Mouse (Mus musculus): Measurements from ENCODE around the gene Opn4.
A peak's percentile ranks its signal among the peaks of the same experiment; 100 is the strongest.

Opn4 gene

DNA sequence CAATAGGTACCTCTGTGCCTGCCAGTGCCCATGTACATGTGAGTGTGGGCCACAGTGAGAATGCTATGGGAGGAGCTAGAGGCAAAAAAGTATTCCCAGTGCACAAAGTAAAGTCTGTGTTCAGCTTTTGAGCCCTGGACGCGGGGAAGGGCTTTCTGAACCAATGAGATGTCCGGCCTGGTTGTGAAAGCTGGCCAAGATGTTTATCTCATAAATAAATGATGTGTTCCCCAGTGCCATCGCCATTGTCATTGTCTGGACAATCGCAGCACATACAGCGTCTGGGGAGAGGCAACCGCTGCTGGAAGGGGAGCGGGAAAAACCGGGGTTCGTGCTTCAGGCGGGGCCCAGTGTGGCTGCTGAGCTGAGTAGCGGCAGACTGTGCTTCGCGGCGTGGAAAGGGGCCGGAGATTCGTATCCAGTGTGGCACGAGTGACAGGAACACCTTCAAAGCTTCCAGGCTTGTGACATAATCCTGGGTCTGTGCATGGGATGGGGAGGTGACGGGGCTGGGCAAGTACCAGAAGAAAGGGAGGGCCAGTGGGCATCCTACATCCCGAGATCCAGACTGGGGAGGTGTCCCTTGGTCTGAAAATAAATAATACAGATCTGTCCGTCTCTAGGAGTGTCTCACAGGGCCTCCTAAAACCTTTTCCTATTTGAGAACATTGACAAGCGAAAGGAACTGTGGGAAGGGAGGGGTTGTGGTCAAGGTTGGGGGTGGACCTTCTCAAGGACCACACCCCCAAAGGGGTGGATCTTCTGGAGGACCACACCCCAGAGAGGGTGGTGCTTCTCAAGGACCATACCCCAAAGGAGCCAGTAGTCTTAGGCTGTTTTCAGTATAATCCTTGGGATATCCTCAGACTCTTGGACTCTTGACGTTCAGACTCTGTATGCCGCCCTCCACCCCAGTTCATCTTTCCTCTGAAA is 8.9 kb downstream of the Opn4 start:
- DNase-seq (ENCODE audit: low spot score in 2 of 2), result no peak

DNA sequence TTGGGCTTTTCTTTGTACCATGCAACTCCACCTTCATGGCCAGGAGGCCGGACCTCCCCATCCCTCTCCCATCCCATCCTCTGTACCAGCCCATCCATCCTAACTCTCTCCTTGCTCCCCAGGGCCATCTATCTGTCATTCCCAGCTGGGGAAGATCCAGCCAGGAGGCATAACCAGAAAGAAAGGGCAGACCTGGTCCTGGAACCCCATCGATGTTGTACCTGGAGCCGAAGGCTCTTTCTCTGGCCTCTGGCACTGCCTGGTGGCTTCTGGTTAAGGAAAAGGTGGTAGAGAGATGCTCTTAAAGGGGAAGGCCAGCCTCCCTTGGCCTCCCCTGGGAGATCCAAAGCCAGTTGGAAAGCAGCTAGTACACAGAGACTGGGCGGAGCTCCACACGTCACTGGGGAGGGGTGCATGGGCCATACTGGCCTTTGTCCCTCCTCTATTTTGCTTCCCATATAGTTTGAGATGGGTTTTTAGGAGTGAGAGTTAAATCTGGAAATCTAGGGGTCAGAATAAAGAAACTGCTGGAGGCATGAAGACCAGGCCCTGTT is 9.8 kb downstream of the Opn4 start:
- DNase-seq (ENCODE audit: low spot score in 2 of 2), result no peak

DNA sequence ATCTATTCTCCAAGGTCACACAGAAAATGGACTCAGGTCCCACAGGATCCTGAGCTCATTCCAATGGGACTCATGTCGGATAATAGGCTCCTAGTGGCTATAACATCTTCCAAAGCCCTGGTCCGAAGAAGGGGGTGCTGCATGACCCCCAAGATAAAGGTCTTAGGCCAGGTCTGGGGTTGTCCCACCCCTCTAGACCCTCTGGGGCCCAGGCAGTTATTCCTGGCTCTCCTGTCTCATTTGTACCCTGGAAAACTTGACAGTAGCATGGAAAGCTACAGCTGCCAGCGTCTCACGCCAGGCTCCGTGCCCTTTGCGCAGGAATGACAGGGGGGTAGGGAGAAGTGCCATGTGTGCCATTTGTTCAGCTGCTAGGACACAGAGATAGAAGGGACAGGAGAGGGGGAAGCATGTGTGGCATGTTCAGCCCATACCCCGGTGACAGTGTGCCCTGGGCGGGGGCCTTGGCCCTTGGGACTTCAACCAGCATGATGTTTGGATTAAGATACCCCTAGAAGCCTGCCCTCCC is 10.7 kb downstream of the Opn4 start:
- DNase-seq (ENCODE audit: low spot score in 2 of 2), result no peak

DNA sequence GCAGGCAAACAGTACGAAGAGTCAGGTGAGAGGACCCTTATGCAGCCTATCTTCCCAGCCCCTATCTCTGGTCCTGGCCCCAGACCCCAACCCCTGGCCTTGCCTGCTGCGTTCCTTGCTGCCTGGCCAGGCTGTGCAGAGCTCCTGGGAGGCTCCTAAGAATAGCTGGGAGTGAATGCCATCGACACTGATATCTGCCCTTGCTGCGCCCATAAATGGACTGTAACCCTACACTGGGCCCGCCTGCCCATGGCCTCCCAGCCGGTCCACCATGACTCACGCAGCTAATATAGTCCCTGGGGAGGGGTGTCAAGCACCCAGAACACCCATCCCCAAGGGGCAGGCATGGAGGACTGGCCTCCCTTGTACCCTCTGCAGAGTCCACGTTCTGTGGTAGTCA is 11.4 kb downstream of the Opn4 start, which contains the start of gene Ldb3:
Gene Ldb3 (minus strand): TSS at position 185 of the 400 bp plus-strand sequence.
- no peak for DNase-seq (ENCODE audit: low spot score in 2 of 2)

DNA sequence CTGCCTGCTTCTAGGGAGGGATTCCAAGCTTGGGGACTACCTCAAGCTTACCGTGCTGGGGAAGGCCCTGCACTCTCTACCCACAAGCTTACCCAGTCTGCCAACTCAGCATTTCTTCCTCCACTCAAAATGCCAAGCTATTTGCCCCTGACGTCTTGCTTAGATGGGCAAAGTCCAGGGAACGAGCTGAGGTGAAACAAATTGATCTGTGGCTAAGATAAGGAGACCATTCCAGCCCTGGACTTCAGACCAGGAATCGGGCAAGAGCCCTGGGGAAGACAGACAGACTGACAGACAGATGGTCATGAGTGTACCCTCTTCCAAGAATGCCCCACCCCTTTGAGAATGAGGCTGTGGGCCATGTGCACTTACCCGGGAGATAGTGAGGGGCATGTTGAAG is 11.9 kb downstream of the Opn4 start:
- DNase-seq (ENCODE audit: low spot score in 2 of 2), result no peak

DNA sequence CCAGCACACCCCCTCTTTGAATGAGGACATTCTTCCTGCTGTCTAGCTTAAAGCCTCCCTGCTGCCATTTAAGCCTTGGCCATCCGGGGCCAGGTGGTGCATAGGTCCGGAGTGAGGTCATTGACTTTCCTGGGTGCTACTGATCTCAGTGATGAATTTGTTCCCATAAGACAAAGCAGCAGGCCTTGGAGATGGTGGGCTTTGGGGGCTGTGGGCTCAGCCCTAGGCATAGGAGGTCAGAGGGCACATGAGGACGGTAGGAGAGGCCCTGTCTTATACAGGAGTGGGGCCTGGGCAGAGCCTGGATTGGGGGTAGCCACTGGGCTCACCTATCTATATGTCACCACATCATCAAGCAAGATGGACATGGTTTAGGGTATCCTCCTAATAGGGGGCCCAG is 13.1 kb downstream of the Opn4 start:
- DNase-seq (ENCODE audit: low spot score in 2 of 2), result no peak

DNA sequence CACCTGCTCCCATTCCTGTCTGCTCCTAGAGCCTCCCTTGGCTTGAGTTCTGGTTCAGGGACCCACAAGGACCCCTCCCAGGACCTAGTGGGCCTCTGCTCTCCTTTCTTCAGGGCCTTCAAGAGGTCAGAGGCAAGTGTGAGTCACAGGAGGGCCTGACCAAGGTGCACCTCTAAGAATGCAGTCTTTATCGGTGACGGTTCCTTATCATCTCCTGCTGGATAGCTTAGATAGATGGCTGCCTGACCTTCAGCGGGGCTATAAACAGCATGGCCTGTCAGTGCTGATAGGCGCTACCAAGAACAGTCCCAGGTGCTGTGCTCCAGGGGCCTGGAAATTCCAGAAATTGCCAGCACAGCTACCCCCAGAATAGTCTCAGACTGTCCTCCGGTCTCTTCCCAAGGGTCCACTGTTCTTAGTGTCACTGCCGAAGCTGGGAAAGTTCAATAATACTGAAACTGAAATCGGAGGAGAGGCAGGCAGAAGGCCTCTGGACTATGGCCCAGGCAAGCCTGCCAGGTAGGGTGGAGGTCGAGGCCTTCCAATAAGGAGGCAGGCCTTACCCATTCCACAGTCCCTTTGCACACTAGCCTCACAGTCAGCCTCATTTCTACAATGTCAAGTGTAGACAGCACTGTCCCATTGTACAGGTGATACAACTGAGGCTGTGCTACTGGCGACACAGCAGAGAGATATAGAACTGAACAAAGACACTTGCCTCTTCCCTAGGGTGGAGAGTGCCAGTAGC is 14.4 kb downstream of the Opn4 start:
- DNase-seq (ENCODE audit: low spot score in 2 of 2), result no peak

DNA sequence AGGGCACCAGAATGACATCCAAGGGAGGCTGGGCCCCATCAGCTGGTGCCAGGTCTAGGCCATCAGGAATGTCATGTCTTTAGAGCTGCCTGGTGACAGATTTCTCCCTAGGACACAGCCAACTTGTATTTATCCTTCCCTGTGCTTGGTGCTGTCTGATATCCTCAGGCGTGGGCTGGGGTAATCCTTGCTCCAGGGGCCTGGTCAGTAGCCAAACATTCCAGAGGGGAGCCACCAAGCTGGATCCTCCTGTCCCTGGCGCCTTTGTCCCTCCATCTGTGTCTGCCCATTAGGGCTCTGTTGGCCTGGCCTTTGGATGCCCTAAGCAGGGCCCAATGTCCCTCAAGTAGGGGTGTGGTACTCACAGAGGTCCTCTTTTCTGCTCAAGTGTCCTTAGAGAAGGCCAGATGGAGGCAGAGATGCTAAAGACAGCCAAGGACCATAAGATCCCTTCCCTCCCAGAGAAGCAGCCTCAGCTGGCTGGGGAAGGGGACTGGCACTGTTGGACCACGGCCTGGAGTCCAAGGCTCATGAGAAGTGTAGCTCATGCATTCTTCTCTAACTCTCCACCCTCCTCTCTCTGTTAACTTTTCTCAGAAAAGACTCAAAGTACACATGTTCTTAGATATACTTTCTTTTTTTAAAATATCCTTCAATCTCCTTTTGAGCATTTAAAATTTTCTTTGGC is 17.1 kb downstream of the Opn4 start:
- DNase-seq (ENCODE audit: low spot score in 2 of 2), result no peak

DNA sequence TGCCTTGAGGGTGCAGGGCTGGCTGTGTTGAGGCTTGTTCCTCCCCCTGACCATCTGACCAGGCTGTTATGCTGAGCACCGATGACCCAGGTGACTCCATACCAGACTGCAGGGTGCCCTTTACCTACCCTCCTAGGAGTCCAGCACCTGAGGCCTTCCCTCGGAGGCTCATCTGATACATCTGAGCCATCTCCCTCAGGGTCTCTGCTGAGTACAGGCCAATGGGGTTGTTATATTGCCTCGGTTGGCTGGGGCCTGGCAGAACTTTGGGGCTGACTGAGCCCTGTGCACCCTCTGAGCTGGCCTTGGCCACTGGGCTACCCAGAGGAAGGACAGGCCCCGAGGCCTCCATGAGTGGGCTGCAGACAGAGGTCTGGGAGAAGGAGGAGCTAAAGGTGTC is 23.1 kb downstream of the Opn4 start:
- DNase-seq (ENCODE audit: low spot score in 2 of 2), result no peak

DNA sequence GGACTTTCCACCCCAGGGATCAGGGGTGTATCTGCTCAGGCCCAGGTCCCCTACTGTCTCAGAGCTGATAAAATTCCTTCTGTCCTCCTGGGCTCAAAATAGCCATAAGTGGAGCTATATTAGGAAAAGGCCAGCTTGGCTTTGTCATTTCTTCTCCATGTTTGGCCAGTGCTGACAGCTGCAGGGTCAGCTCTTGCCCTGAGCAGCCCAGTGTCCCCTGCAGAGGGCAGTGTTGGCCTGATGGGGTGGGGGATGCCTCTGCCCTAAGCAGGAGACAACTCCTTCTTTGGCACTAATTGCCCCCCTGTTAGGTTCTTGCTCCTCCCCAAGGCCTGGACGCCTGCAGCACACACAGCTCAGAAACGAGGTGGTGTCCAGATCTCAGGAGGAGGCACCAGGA is 25.9 kb downstream of the Opn4 start:
- no peak for DNase-seq (ENCODE audit: low spot score in 2 of 2)

DNA sequence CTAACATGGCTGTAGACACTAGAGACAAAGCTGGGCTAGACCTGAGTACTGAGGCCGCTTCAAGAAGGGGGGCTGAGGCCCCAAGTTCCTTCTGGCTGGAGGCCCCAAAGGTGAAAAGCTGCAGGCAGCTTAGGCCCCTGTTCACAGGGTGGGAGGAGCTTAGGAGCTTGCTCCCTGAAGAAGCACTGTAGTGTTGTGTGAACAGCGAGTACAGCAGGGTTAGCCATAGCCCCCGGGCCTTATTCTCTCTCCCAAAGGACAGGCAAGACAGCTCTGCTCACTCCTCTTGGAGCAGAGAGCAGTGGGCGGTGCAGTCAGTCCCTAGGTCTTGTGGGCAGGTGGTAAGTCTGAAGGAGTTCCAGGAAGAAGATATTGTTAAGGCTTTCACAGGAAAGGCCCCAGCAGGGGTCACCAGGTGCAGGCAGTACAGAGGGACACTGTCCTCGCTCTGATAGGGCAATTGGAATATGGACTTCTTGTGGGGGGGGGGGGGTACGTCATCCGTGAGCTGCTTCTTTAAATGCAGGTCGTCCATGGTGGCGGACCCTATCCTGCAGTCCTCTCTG is 26.5 kb downstream of the Opn4 start:
- no peak for DNase-seq (ENCODE audit: low spot score in 2 of 2)

DNA sequence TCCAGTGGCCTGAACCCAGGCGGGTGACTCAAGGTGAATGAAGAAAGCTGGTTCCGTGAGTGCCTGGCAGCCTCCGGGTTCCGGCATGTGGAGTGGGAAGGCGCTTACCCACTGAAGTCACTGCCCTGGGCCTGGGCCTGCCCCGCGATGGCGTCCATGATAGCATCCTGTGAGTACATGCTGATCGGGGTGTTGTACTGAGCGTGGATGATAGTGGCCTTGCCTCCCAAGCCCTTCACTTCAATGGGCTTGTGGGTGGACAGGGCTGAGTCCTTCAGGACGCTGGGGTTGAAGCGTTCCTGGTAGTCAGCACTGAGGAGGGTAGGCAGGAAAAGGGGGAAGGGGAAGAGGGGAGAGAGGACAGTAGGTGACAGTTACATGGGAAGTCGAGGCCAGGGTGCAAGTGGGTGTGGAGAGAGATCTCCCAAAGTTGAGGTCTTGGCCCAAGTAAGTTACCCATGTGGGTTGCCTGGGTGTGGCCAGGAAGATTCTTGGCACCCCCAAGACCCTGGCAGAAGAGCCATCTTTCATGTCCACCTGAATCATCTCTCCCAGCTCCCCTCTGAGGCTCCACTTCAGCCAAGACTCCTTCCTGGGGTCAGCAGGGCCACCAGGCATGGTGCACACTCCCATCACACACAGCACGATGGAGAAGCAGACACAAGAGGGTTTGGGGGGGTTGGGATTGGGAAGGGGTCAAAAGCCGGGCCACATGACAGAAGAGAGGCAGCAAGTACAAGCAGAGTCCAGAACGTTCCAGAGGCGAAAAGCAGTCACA is 28.1 kb downstream of the Opn4 start:
- DNase-seq (ENCODE audit: low spot score in 2 of 2), result no peak

DNA sequence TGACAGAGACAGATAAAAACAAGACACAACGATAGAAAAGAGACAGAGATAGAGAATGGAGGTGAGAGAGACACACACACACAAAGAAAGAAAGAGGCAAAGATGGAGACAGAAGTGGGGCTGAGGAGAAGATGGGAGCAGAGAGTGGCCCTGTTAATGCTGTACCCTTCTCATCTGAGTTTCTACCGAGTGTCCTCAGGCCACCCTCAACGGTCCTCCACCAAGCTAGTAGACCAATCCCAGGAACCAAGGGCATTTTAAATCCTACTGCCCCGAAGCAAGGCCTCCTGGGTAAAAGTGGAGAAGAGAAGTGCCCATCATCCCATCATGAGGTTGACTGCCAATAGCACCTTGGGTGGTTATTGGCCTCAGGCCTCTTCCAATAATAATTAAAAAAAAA is 29.0 kb downstream of the Opn4 start:
- DNase-seq (ENCODE audit: low spot score in 2 of 2), result no peak

DNA sequence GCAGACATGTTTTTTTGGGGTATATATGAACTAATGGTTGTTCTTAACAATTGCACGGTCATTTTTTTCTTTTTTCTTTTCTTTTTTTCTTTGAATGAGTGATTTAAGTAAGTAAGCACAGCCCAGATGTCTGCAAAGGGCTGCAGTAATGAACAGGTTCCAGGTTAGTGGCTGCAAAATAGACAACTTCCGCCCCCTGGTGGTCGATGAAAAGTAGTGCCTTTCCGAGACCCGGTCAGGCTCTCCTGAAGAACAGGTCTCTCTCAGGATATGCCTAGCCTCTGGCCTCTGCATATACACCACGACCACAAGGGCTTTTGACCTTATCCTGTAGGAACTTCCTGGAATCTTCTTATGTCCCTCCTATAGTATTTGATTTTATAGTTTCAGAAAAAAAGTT is 29.6 kb downstream of the Opn4 start:
- peak; percentile 77 to 85 for DNase-seq (ENCODE audit: low spot score in 2 of 2)

DNA sequence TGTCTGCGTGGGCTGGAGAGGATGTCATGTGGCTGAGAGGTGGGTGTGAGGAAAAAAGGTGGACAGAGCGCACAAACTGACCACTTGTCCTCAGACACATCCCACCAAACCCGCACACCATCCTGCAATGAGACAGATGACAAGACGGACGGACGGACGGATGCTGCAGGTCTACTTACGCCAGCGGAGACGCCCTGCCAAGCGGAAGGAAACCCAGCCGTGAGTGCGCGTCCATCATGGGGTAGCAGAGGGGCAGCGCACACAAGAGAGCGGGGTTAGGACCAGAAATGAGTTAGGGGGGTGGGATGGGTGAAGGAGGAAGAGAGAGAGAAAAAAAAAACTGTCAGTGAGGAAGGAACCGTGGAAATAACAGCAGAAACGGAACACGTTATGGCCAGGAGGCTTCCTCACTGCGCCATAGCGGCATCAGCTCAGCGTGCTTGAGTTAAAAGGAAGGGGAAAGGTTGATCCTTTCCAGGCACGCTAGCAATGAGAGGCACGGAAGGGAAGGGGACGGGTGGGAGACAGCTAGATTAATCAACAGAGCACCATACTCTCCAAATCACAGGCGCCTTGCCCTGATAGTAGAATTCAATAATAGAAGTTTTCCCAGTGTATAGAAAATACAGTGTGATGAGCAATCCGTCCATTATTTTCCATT is 30.3 kb downstream of the Opn4 start:
- peak in 1 of 2 experiments; percentile 21 for DNase-seq (ENCODE audit: low spot score in 2 of 2)

DNA sequence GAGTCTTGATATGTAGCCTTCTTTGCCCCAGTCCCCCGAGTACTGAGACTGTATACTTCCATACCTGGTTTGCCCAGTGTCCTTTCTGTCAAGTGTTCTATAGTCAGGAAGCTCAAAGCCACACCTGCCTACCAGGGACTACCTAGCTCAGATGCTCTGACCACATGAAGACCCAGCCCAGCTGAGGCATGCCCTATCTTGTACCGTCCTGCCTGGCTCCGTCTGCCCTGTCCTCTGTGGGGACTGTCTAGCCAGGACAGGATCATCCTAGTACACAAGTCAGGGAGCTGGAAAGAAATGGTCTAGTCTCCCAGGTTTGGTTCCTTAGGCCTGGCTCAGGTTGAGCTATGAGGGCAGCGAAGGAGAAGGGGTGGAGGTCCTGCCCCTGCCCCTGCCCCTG is 31.3 kb downstream of the Opn4 start:
- no peak for DNase-seq (ENCODE audit: low spot score in 2 of 2)

DNA sequence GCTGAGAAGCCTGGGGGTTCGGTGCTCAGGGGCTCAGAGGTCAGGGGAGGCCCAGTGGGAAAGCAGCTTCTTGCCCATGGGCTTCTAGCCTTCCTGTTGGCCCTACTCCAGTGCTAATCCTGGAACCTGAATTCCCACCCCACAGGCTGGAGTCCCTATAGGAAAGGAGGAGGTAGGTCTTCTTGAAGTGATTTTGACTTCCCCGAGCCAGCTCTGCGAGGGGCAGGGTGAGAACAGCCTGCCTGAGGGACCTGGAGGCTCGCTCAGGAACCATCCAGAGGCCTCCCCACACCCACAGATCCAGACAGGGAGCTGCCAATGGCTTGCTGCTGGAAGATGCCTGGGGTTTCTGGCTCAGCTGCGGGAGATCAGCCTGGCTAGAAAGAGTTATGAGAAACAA is 32.2 kb downstream of the Opn4 start:
- DNase-seq (ENCODE audit: low spot score in 2 of 2), result no peak

DNA sequence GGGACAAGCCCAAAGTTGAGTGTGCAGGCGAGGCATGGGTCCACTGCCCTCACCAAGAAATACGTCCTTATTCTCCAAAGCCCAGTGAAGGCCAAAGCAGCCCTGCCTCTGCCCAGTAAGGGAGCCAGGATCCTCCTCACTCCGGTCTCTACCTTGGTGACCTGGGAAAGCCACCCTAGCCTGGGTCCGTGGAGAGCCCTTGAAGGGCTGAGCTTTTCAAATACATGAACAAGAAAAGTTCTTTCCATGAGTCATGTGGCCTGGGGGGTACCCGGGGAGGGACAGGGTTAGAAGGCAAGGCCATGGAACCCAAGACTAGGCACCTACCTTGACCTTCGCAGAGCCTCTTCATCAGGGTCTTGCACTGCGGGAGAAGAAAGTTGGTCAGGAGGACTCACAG is 33.4 kb downstream of the Opn4 start:
- no peak for DNase-seq (ENCODE audit: low spot score in 2 of 2)

DNA sequence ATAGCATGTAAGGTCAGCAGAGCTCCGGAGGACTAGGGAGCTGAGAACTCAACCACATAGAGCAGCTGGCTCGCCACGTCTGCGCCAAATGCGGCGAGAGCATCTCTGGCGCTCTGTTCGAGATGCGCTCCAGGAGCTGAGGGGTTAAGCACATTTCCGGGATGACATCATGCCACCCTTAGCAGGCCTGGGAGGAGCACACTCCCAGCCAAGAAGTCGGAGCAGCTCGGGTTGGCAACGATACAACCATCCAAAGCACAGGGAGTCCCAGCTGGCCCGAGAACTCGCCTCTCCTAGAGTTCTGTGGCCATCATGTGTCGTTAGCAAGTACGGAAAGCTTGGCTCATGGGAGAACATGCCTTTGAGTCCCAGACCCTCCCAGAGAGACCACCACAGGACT is 34.2 kb downstream of the Opn4 start:
- no peak for DNase-seq (ENCODE audit: low spot score in 2 of 2)

DNA sequence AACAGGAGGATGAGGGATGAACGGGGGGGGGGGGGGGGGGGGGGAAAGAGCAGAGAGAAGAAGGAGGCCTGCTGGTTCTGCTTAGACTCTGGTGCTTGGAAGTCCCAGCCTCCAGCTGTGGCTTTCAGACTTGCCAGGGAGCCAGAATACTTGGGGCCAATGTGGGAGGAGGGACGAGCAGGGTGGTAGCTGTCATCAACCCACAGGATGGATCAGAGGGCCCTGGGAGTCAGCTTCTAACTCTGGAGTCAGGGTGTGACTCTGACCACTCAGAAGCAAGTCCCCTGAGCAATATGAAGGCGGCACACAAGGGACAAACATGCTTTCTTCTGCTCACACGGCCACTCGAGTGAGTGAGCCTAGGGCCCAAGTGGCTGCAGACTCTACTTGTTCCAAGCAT is 35.3 kb downstream of the Opn4 start:
- DNase-seq (ENCODE audit: low spot score in 2 of 2), result no peak
